30 mouse cellular contexts compared by ENCODE assay signal in the genomic region with DNA sequence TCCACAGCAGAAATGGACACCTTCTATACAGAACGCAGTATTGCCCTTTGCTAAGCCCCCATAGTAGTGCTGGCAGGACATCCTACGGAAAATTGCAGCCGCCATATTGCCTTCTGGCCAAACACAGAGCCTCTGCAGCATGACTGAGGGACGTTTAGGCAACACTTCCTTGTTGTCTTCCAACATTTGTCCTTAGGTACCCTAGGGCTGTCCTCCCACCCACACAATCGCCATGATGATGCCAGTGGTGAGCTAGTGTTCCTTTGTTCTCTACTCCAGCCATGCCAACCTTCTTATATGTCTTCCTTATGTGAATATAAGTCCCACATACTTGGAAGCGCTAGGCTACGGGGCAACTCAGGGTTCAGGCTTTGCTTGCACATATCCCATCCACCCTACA.
"Had no signal": no experiment of that assay in that cellular context is flagged by ENCODE, and none has a peak within 500 bp of the region (broad histone marks: within the 10 kb centered on the region; RNA-seq: fewer than 3 reads in every experiment).

No protein-coding gene starts in this region.

- H3K36me3 ChIP-seq: heart, embryonic 12.5 days; heart, embryonic 13.5 days; heart, embryonic 15.5 days; hindbrain, embryonic 10.5 days; hindbrain, embryonic 12.5 days; hindbrain, embryonic 13.5 days; hindbrain, embryonic 15.5 days; intestine, embryonic 15.5 days; kidney, embryonic 15.5 days had no signal

- H3K27me3 ChIP-seq: heart, embryonic 12.5 days; heart, embryonic 13.5 days; heart, embryonic 15.5 days; hindbrain, embryonic 12.5 days; hindbrain, embryonic 13.5 days; hindbrain, embryonic 15.5 days; intestine, embryonic 15.5 days; kidney, embryonic 15.5 days had no signal

- H3K27ac ChIP-seq: heart, embryonic 13.5 days; heart, embryonic 15.5 days; hindbrain, embryonic 10.5 days; hindbrain, embryonic 12.5 days; hindbrain, embryonic 13.5 days; hindbrain, embryonic 14.5 days; hindbrain, embryonic 15.5 days; hindbrain, postnatal 0 days; intestine, embryonic 15.5 days; kidney, embryonic 15.5 days; kidney, postnatal 0 days; layer of hippocampus, adult 2 months; left cerebral cortex, adult 2 months had no signal

- DNase-seq: heart, postnatal 10 days; heart, postnatal 14 days; heart, postnatal 36 days; heart, postnatal 4 days; kidney, adult 11 months; kidney, adult 18-20 months; kidney, adult 2 months; kidney, adult 8-10 months; kidney, adult 9 months; kidney, postnatal 10 days; kidney, postnatal 14 days; kidney, postnatal 25 days; kidney, postnatal 36 days; kidney, postnatal 4 days; layer of hippocampus, adult 9-11 months; layer of hippocampus, postnatal 36 days had no signal

- H3K4me3 ChIP-seq: heart, embryonic 12.5 days; heart, embryonic 13.5 days; heart, embryonic 15.5 days; hindbrain, embryonic 10.5 days; hindbrain, embryonic 12.5 days; hindbrain, embryonic 13.5 days; hindbrain, embryonic 15.5 days; intestine, embryonic 15.5 days; kidney, embryonic 15.5 days; layer of hippocampus, adult 2 months; left cerebral cortex, adult 2 months had no signal

- H3K9me3 ChIP-seq: heart, embryonic 12.5 days; heart, embryonic 13.5 days; heart, embryonic 15.5 days; hindbrain, embryonic 10.5 days; hindbrain, embryonic 12.5 days; hindbrain, embryonic 13.5 days; hindbrain, embryonic 15.5 days; intestine, embryonic 15.5 days; kidney, embryonic 15.5 days had no signal

- H3K4me1 ChIP-seq: heart, embryonic 12.5 days; heart, embryonic 13.5 days; heart, embryonic 15.5 days; hindbrain, embryonic 10.5 days; hindbrain, embryonic 12.5 days; hindbrain, embryonic 13.5 days; hindbrain, embryonic 15.5 days; intestine, embryonic 15.5 days; kidney, embryonic 15.5 days had no signal
